Mouse (Mus musculus): ENCODE measurements around the gene Nrxn2. TPM values are rescaled to one million over a fixed set of nuclear protein-coding genes. Genes with fewer than 3 reads are reported as not detected.

Nrxn2 gene
- total RNA-seq (2023), result 0.16 and 0.25 TPM in 2 replicates

GRCm38 (mm10) chr19:6418233-6418879 lies at the start of gene Nrxn2:
Nrxn2 (plus strand) TSS chr19:6418731.

GRCm38 (mm10) chr19:6384128-6384527 lies 34.4 kb upstream of the Nrxn2 start, which contains the start of gene Pygm:
Pygm (plus strand) TSS chr19:6384399.

GRCm38 (mm10) chr19:6399285-6400095 lies 19.0 kb upstream of the Nrxn2 start, which contains the start of gene Rasgrp2:
Rasgrp2 (plus strand) TSS chr19:6399340.

GRCm38 (mm10) chr19:6542367-6543034 lies 124.0 kb downstream of the Nrxn2 start, which contains the start of gene Slc22a12:
Slc22a12 (minus strand) TSS chr19:6543032.

Other genes starting within 250 kb of the Nrxn2 start
- gene Majin, start 234.3 kb upstream of the Nrxn2 start, total RNA-seq (2023), result not detected in 2 replicates
- not detected in 2 replicates for gene Gpha2, start 192.4 kb upstream of the Nrxn2 start, total RNA-seq (2023)
- 10.7 and 12.1 TPM in 2 replicates for gene Ppp2r5b, start 182.9 kb upstream of the Nrxn2 start, total RNA-seq (2023)
- gene Atg2a, start 177.1 kb upstream of the Nrxn2 start, total RNA-seq (2023), result 358 and 488 TPM in 2 replicates
- gene Ehd1, start 142.0 kb upstream of the Nrxn2 start, total RNA-seq (2023), result 324 and 384 TPM in 2 replicates
- 13.6 and 16.9 TPM in 2 replicates for gene Cdc42bpg, start 112.3 kb upstream of the Nrxn2 start, total RNA-seq (2023)
- 15.3 and 16.6 TPM in 2 replicates for gene Men1, start 83.8 kb upstream of the Nrxn2 start, total RNA-seq (2023)
- gene Map4k2, start 77.6 kb upstream of the Nrxn2 start, total RNA-seq (2023), result 420 and 482 TPM in 2 replicates
- 533 and 628 TPM in 2 replicates for gene Sf1, start 55.0 kb upstream of the Nrxn2 start, total RNA-seq (2023)
- gene Pygm, start 34.3 kb upstream of the Nrxn2 start, total RNA-seq (2023), result 22.1 and 26.7 TPM in 2 replicates
- 406 and 467 TPM in 2 replicates for gene Rasgrp2, start 19.4 kb upstream of the Nrxn2 start, total RNA-seq (2023)
- gene Slc22a12, start 124.3 kb downstream of the Nrxn2 start, total RNA-seq (2023), result not detected in 2 replicates